Mouse (Mus musculus) erythroblast, embryonic 14.5 days (primary cell): ENCODE data around the gene Tns1. TPM values are rescaled to one million over a fixed set of nuclear protein-coding genes. Genes with fewer than 3 reads are reported as not detected.
"Not testable (repeated sequence)": the region's sequence is repeated elsewhere in the genome, so short reads cannot be mapped to it uniquely, and the experiment has no call there.

Experiments
- H3K27me3 ChIP-seq: 2 replicates; pipeline ENCODE4 v1.6.1; 2012; ENCODE audit warnings: inconsistent platforms; ENCODE audit not compliant: control insufficient read depth
- H3K36me3 ChIP-seq: 2 replicates; pipeline ENCODE4 v1.6.1; 2012; ENCODE audit warnings: mild to moderate bottlenecking, inconsistent platforms; ENCODE audit not compliant: control insufficient read depth
- H3K4me1 ChIP-seq: 2 replicates; pipeline ENCODE4 v1.6.1; 2012; ENCODE audit warnings: inconsistent platforms; ENCODE audit not compliant: control insufficient read depth
- H3K4me3 ChIP-seq: replicated peaks from 2 replicates; pipeline ENCODE3; 2012; ENCODE audit warnings: moderate library complexity, mild to moderate bottlenecking, inconsistent platforms
- H3K9me3 ChIP-seq: 2 replicates; pipeline ENCODE4 v1.6.1; 2012; ENCODE audit warnings: low read length, inconsistent platforms, mixed read lengths; ENCODE audit not compliant: control insufficient read depth
- GATA1 ChIP-seq: IDR thresholded peaks from 2 replicates; pipeline ENCODE4 v1.6.1; 2012; ENCODE audit warnings: low read length, inconsistent platforms, mixed read lengths
- TAL1 ChIP-seq: IDR thresholded peaks from 3 replicates; pipeline ENCODE4 v1.6.1; 2012; ENCODE audit warnings: low read length, inconsistent platforms, mixed read lengths
- polyA plus RNA-seq: library from polyadenylated mRNA; stranded (reverse); fragments of >175 nt; gene quantifications from 2 replicates; pipeline ENCODE4 v1.2.3, GENCODE M21; 2012

Gene Tns1
- polyA plus RNA-seq, 1 experiment = 3.6 TPM

GRCm38 (mm10) chr1:73902171-73902991 is 221.9 kb downstream of the Tns1 start:
- no peaks in the 10 kb centered on the region for H3K27me3 ChIP-seq
- H3K36me3 ChIP-seq = no peaks in the 10 kb centered on the region
- no peak for TF ChIP-seq GATA1
- no peak for TF ChIP-seq TAL1
- no peak overlapping the region for H3K4me3 ChIP-seq
- peaks cover 2% of the 10 kb centered on the region; the same call in 1 of the 2 replicates for H3K4me1 ChIP-seq
- H3K9me3 ChIP-seq = no peaks in the 10 kb centered on the region

- Histone ChIP-seq H3K4me3 (no peak overlapping the region), H3K27me3 (no peaks in the 10 kb centered on the region), H3K9me3 (no peaks in the 10 kb centered on the region), H3K4me1 (peaks cover 2% of the 10 kb centered on the region; the same call in 1 of the 2 replicates), H3K36me3 (no peaks in the 10 kb centered on the region)
- TF ChIP-seq GATA1 (no peak), TAL1 (no peak)
Measured at GRCm38 (mm10) chr1:73901496-73901899, 222.8 kb downstream of the Tns1 start.

- not testable (repeated sequence) for H3K4me1 ChIP-seq, H3K9me3 ChIP-seq, H3K36me3 ChIP-seq, H3K27me3 ChIP-seq, H3K4me3 ChIP-seq
Measured at GRCm38 (mm10) chr1:73895451-73895850, 228.8 kb downstream of the Tns1 start.

GRCm38 (mm10) chr1:73880731-73881130 is 243.5 kb downstream of the Tns1 start:
- TF ChIP-seq TAL1 = no peak
- no peak for TF ChIP-seq GATA1
- no peaks in the 10 kb centered on the region for H3K4me1 ChIP-seq
- H3K36me3 ChIP-seq = no peaks in the 10 kb centered on the region
- H3K27me3 ChIP-seq = no peaks in the 10 kb centered on the region
- peaks cover 14% of the 10 kb centered on the region for H3K9me3 ChIP-seq
- no peak overlapping the region for H3K4me3 ChIP-seq

- Histone ChIP-seq H3K36me3 (no peaks in the 10 kb centered on the region), H3K4me1 (no peaks in the 10 kb centered on the region), H3K27me3 (no peaks in the 10 kb centered on the region), H3K4me3 (no peak overlapping the region), H3K9me3 (no peaks in the 10 kb centered on the region)
- TF ChIP-seq TAL1 (no peak), GATA1 (no peak)
Measured at GRCm38 (mm10) chr1:73875676-73876218, 248.5 kb downstream of the Tns1 start.

- no peak overlapping the region for H3K4me3 ChIP-seq
- H3K36me3 ChIP-seq = no peaks in the 10 kb centered on the region
- H3K9me3 ChIP-seq = no peaks in the 10 kb centered on the region
- H3K27me3 ChIP-seq = no peaks in the 10 kb centered on the region
- TF ChIP-seq TAL1 (no peak), GATA1 (no peak)
- H3K4me1 ChIP-seq = no peaks in the 10 kb centered on the region
Measured at GRCm38 (mm10) chr1:73864314-73864713, 259.9 kb downstream of the Tns1 start.

- Histone ChIP-seq H3K27me3 (no peaks in the 10 kb centered on the region), H3K9me3 (no peaks in the 10 kb centered on the region), H3K4me3 (no peak overlapping the region), H3K36me3 (no peaks in the 10 kb centered on the region), H3K4me1 (no peaks in the 10 kb centered on the region)
- no peak for TF ChIP-seq GATA1
- no peak for TF ChIP-seq TAL1
Measured at GRCm38 (mm10) chr1:73863074-73863431, 261.2 kb downstream of the Tns1 start.

- no peaks in the 10 kb centered on the region for H3K36me3 ChIP-seq
- TF ChIP-seq GATA1 = no peak
- no peak for TF ChIP-seq TAL1
- no peaks in the 10 kb centered on the region for H3K27me3 ChIP-seq
- no peaks in the 10 kb centered on the region for H3K4me1 ChIP-seq
- H3K9me3 ChIP-seq = no peaks in the 10 kb centered on the region
- no peak overlapping the region for H3K4me3 ChIP-seq
Measured at GRCm38 (mm10) chr1:73862323-73863073, 261.8 kb downstream of the Tns1 start.

GRCm38 (mm10) chr1:73860421-73860820 is 263.8 kb downstream of the Tns1 start:
- Histone ChIP-seq H3K27me3 (no peaks in the 10 kb centered on the region), H3K36me3 (no peaks in the 10 kb centered on the region), H3K4me3 (no peak overlapping the region), H3K9me3 (no peaks in the 10 kb centered on the region), H3K4me1 (no peaks in the 10 kb centered on the region)
- TF ChIP-seq GATA1 (no peak), TAL1 (no peak)

Other genes starting within 250 kb of the Tns1 start
- not detected in 2 replicates for gene Rufy4, start 1.1 kb upstream of the Tns1 start, polyA plus RNA-seq
- 0.01 TPM in 1 of 2 replicates, not detected in the other for gene Cxcr2, start 29.5 kb upstream of the Tns1 start, polyA plus RNA-seq
- gene Cxcr1, start 70.2 kb upstream of the Tns1 start, polyA plus RNA-seq = not detected in 2 replicates
- 6.5 and 7.8 TPM in 2 replicates for gene Arpc2, start 111.6 kb upstream of the Tns1 start, polyA plus RNA-seq
- not detected in 2 replicates for gene Gpbar1, start 154.1 kb upstream of the Tns1 start, polyA plus RNA-seq
- gene Aamp, start 160.3 kb upstream of the Tns1 start, polyA plus RNA-seq = 12.2 and 15.5 TPM in 2 replicates
- gene Pnkd, start 160.5 kb upstream of the Tns1 start, polyA plus RNA-seq = 10.0 and 10.9 TPM in 2 replicates
- gene Tmbim1, start 181.2 kb upstream of the Tns1 start, polyA plus RNA-seq = 2.7 and 3.3 TPM in 2 replicates
- not detected in 2 replicates for gene Catip, start 237.7 kb upstream of the Tns1 start, polyA plus RNA-seq